Mouse (Mus musculus) Patski (cell line): ENCODE measurements around the gene Nup160. TPM values are rescaled to one million over a fixed set of nuclear protein-coding genes. Genes with fewer than 3 reads are reported as not detected.

Experiments
- ATAC-seq: fragments of 100-300 bp; one replicate; pipeline ENCODE4 v1.8.0; 2021
- CTCF ChIA-PET: fragments of 350-600 bp; sonication (Branson Sonifier 250); formaldehyde crosslinking; loops from one replicate; lab custom pipeline; 2022; ENCODE audit warnings: inconsistent platforms; lab: Charles Lee
- POLR2A ChIA-PET: fragments of 350-600 bp; sonication (Branson Sonifier 250); formaldehyde crosslinking; loops from one replicate; lab custom pipeline; 2022; ENCODE audit warnings: antibody characterized with exemption, inconsistent platforms; lab: Charles Lee
- DNase-seq: peaks from one replicate; pipeline ENCODE4 v3.0.0-alpha.2; 2011; ENCODE audit warnings: low read depth, low spot score
- H3K27me3 ChIP-seq: fragments of 371-371 bp; one replicate; pipeline ENCODE4 v1.5.1; 2021
- CTCF ChIP-seq: fragments of 100-300 bp; IDR thresholded peaks from one replicate; pipeline ENCODE4 v1.5.1; 2021
- in situ Hi-C: fragments of 300-500 bp; cut with MboI; formaldehyde crosslinking; loops from 3 replicates; pipeline ENCODE4 v1.11.1; 2018; ENCODE audit warnings: low pct_unique_long_range_greater_than_20kb, mixed read lengths
- polyA plus RNA-seq: library from polyadenylated mRNA; unstranded; gene quantifications from one replicate; pipeline ENCODE4 v1.2.3, GENCODE M21; 2021

The Nup160 gene
- polyA plus RNA-seq, 1 experiment from 2014 or later: 32.2 TPM

GRCm38 (mm10) chr2:90641007-90641709 is 35.9 kb upstream of the Nup160 start:
- no peaks in the 10 kb centered on the region for H3K27me3 ChIP-seq
- ChIA-PET POLR2A (no interaction called here), CTCF (interaction anchor here (1.5 kb wide), 1 partner anchor 13 kb away, joined by 6 read pairs; no protein-coding TSS in a partner anchor)
- peak; percentile 34 for ATAC-seq
- DNase-seq: no peak
- in situ Hi-C loops: no loop called here
- TF ChIP-seq CTCF: no peak

- DNase-seq: no peak
- no peak for TF ChIP-seq CTCF
- no peaks in the 10 kb centered on the region for H3K27me3 ChIP-seq
- ChIA-PET POLR2A (no interaction called here), CTCF (interaction anchor here (1.5 kb wide), 1 partner anchor 12 kb away, joined by 6 read pairs; no protein-coding TSS in a partner anchor)
- in situ Hi-C loops: no loop called here
- ATAC-seq: no peak
These were observed 35.3 kb upstream of the Nup160 start for GRCm38 (mm10) chr2:90641710-90642039.

GRCm38 (mm10) chr2:90647084-90647483 is 29.9 kb upstream of the Nup160 start:
- ChIA-PET POLR2A (no interaction called here), CTCF (interaction anchor here (1.7 kb wide), 1 partner anchor 91 kb away, joined by 3 read pairs; no protein-coding TSS in a partner anchor)
- in situ Hi-C loops: no loop called here
- H3K27me3 ChIP-seq: no peaks in the 10 kb centered on the region
- no peak for ATAC-seq
- DNase-seq: no peak
- no peak for TF ChIP-seq CTCF

GRCm38 (mm10) chr2:90649405-90649804 is 27.6 kb upstream of the Nup160 start:
- no peaks in the 10 kb centered on the region for H3K27me3 ChIP-seq
- ATAC-seq (no peak), DNase-seq (no peak)
- TF ChIP-seq CTCF: no peak
- in situ Hi-C loops: no loop called here
- POLR2A ChIA-PET: no interaction called here
- CTCF ChIA-PET: no interaction called here

- DNase-seq (no peak), ATAC-seq (no peak)
- CTCF ChIA-PET: no interaction called here
- in situ Hi-C loops: no loop called here
- POLR2A ChIA-PET: no interaction called here
- TF ChIP-seq CTCF: no peak
- H3K27me3 ChIP-seq: no peaks in the 10 kb centered on the region
These were observed 27.1 kb upstream of the Nup160 start for GRCm38 (mm10) chr2:90649965-90650364.

GRCm38 (mm10) chr2:90652101-90652500 is 24.9 kb upstream of the Nup160 start:
- in situ Hi-C loops: no loop called here
- ATAC-seq: no peak
- ChIA-PET POLR2A (no interaction called here), CTCF (no interaction called here)
- DNase-seq: no peak
- no peaks in the 10 kb centered on the region for H3K27me3 ChIP-seq
- no peak for TF ChIP-seq CTCF

- ATAC-seq (no peak), DNase-seq (no peak)
- TF ChIP-seq CTCF: no peak
- ChIA-PET POLR2A (no interaction called here), CTCF (interaction anchor here (2.2 kb wide), 1 partner anchor 11 kb away, joined by 6 read pairs; no protein-coding TSS in a partner anchor)
- in situ Hi-C loops: no loop called here
- no peaks in the 10 kb centered on the region for H3K27me3 ChIP-seq
These were observed 24.0 kb upstream of the Nup160 start for GRCm38 (mm10) chr2:90652993-90653392.

- ATAC-seq: no peak
- in situ Hi-C loops: no loop called here
These were observed 21.6 kb upstream of the Nup160 start for GRCm38 (mm10) chr2:90655449-90655848.

GRCm38 (mm10) chr2:90658613-90659012 is 18.4 kb upstream of the Nup160 start:
- TF ChIP-seq CTCF: no peak
- CTCF ChIA-PET: interaction anchor here (1.2 kb wide), 1 partner anchor 8 kb away, joined by 3 read pairs; no protein-coding TSS in a partner anchor
- no peak for ATAC-seq

More at GRCm38 (mm10) chr2:90655449-90655848, 21.6 kb upstream of the Nup160 start:
- H3K27me3 ChIP-seq: no peaks in the 10 kb centered on the region
- ChIA-PET POLR2A (no interaction called here), CTCF (interaction anchor here (1.0 to 1.6 kb wide), 2 partner anchors 9 to 10 kb away, joined by 3 to 6 read pairs; no protein-coding TSS in a partner anchor)
- TF ChIP-seq CTCF: no peak
- DNase-seq: no peak

GRCm38 (mm10) chr2:90659016-90659415 is 18.0 kb upstream of the Nup160 start:
- no peak for TF ChIP-seq CTCF
- CTCF ChIA-PET: no interaction called here
- no peaks in the 10 kb centered on the region for H3K27me3 ChIP-seq
- in situ Hi-C loops: no loop called here
- POLR2A ChIA-PET: no interaction called here
- ATAC-seq (no peak), DNase-seq (no peak)

More at GRCm38 (mm10) chr2:90658613-90659012, 18.4 kb upstream of the Nup160 start:
- no peaks in the 10 kb centered on the region for H3K27me3 ChIP-seq
- POLR2A ChIA-PET: interaction anchor here (0.6 kb wide), 1 partner anchor 108 kb away, joined by 4 read pairs; no protein-coding TSS in a partner anchor
- in situ Hi-C loops: no loop called here
- no peak for DNase-seq

GRCm38 (mm10) chr2:90659639-90660038 is 17.4 kb upstream of the Nup160 start:
- no peaks in the 10 kb centered on the region for H3K27me3 ChIP-seq
- ChIA-PET POLR2A (no interaction called here), CTCF (interaction anchor here (0.9 kb wide), 1 partner anchor 46 kb away, joined by 3 read pairs; no protein-coding TSS in a partner anchor)
- TF ChIP-seq CTCF: no peak
- DNase-seq: no peak
- in situ Hi-C loops: no loop called here
- no peak for ATAC-seq
